Mouse (Mus musculus) bone marrow macrophage, adult 2 months (primary cell): ENCODE measurements around the gene Mtmr10.

ENCODE experiments used
- CTCF ChIP-seq: IDR thresholded peaks from 2 replicates; pipeline ENCODE4 v1.5.1; 2012; ENCODE audit warnings: low read depth, mild to moderate bottlenecking, low read length, moderate library complexity
- POLR2A ChIP-seq: IDR thresholded peaks from 2 replicates; pipeline ENCODE4 v1.6.1; 2012; ENCODE audit warnings: mild to moderate bottlenecking, low read depth, low read length, borderline replicate concordance

- TF ChIP-seq CTCF (no peak), POLR2A (no peak)
Measured at GRCm38 (mm10) chr7:64327486-64327885, 40.0 kb downstream of the Mtmr10 start.
